Mouse (Mus musculus) gastrocnemius, postnatal 25 days (tissue): ENCODE results near the gene Ercc5. TPM values are rescaled to one million over a fixed set of nuclear protein-coding genes. Genes with fewer than 3 reads are reported as not detected.

Source experiments
- DNase-seq: peaks from one replicate; pipeline ENCODE4 v3.0.0; 2022
- long read RNA-seq, 2 experiments: library from polyadenylated mRNA; stranded (forward); transcript quantifications; one replicate each; pipeline ENCODE4 v2.0.0; 2021
- total RNA-seq, 2 experiments: library from RNA; stranded (reverse); gene quantifications; 1 replicate in 1 of 2; 2 replicates in 1 of 2; pipeline ENCODE4 v1.2.3; 2021

Ercc5 gene
- total RNA-seq, result 10 to 100 TPM; 11.2 to 15.3 TPM
- long read RNA-seq, experiment 1, partial matches to known transcripts, result 1 of 6 reads
- long read RNA-seq, experiment 1, other reads (novel, unspliced or antisense), result 1 of 6 reads
- long read RNA-seq, experiment 2, transcript Ercc5-201 (15 exons, 3,907 nt), result major isoform, 18 of 21 reads
- long read RNA-seq, experiment 2, partial matches to known transcripts, result 3 of 21 reads
- long read RNA-seq, experiment 2, other reads (novel, unspliced or antisense), result 0 of 21 reads

DNA sequence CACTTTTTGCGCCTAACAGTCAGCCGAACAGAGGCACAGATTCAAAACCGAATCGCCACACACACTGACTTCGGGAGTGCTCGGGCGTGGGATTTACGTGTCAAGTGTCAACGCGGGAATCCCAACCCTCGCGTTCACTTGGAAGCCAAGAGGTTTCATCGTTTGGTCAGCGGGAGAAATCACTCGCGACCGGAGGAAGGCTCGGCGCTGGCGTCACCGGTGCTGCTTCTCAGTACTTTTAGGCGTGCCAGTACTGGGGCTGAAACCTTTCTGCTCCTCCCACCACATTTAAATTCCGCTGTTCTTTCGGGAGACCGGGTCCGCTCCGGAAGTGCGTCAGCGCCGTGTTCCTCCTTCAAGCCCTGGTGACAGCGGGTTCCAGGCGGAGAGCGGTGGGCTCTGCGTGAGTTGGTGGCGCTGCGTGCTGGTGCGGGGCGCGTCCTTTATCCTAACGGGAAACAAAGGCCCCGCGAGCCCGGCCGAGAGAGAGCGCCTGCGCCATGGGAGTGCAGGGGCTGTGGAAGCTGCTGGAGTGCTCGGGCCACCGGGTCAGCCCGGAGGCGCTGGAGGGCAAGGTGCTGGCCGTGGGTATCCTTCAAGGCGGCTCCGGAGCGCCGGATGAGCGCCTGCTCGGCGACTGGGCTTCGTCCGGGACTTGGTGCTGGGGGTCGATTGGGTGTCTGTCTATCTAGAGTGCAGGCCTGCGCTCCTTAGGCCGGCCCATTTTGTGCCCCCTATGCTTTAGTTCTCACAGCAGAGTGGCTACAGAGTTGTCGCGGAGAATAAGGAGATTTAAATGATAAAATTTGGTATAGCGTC lies at the start of gene Ercc5:
TSS of gene Ercc5 (plus strand) at position 182 of the 819 bp plus-strand sequence.
- DNase-seq, result peak; percentile 85

DNA sequence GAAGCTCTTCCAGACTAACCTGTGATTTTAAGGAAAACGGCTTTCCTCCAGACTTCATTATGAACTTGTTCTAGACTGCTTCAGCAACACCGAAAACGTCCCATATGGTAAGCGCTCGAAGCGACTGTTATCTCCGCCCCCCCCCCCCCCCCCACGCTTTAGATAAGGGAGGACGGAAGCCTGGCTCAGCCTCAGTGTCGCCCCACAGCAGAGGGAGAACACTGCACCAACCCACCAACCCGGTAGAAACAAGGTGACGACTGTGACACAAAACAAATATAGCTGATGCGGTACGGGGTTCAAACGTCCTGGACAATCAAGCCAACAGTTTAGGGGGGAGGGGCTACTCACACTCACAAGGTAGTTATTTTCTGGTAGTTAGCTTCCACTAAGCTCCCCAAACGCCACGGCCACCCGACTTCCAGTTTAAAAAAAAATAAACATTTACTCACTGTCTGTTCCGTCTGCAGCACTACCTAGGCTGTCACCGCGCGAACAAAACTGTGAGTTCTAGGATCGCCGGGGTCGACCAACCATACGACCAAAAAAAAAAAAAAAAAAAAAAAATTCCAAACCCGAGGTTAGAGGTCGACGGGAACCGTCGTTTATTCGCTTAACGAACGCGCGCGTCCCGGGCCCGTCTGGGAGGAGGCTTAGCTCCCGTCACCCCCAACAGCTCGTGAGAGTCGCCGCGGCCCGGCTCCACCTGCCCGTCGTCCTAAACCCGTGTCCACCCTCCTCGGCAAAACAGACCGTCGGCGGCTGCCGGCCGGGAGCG lies 45.9 kb upstream of the Ercc5 start:
- DNase-seq, result peak; percentile 8

DNA sequence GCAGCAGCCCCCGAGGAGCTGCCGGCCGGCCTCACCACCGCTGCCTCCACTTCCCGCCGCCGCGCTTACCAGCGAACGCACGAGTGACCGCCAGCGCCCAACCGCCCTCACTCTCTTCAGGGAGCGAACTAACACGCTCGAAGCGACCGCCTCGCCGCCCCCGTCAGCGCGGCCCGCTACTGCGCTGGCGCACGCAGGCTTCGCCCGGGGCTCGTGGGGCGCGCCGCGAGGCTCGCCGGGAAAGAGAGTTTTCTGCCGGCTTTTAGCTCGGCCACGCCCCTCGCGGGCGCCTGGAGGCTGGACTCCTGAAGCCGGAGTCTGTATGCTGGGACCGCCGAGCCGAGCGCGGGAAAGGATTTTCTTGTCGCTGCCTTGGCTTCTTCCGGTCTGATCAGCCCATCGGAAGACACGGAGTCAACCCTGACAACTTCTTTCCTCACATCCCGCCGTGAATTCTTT lies 45.3 kb upstream of the Ercc5 start, which contains the start of gene Tex30:
TSS of gene Tex30 (minus strand) at position 183 of the 459 bp plus-strand sequence.
- DNase-seq, result peak; percentile 93

DNA sequence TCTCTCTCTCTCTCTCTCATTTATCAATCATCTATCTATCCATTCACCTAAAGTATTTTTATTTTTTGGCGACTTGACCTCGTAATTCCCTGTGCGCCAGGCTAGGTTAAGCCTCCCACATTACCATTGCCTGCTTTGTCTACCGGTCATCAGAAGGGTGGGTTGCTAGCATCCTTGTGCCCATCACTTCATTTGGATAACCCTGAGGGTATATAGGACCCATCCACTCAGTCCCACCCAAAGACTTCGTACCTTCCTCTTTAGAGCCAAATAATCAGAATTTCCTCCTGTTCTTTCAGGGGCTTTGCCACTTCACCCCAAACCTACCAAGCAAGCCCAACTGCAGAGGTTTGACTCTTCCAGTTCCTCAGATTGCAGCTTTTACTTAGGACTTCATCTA lies 44.6 kb upstream of the Ercc5 start:
- no peak for DNase-seq

DNA sequence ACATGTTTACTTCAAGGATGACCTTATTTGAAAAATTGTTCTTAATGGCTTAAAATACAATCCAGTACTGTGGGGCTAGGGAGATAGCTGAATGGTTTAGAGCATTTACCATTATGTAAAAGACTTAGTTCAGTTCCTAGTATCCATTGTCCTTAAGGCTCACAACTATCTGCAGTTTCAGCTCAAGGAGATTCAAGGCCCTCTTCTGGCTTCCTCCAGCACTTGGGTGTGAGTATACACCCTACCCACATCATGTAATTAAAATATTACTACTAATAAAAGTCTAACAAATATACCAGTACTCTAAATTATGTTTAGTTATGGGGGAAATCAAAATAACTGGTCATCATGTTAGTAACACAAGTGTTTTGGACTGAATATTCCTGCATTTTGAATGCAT lies 30.0 kb upstream of the Ercc5 start:
- no peak for DNase-seq

DNA sequence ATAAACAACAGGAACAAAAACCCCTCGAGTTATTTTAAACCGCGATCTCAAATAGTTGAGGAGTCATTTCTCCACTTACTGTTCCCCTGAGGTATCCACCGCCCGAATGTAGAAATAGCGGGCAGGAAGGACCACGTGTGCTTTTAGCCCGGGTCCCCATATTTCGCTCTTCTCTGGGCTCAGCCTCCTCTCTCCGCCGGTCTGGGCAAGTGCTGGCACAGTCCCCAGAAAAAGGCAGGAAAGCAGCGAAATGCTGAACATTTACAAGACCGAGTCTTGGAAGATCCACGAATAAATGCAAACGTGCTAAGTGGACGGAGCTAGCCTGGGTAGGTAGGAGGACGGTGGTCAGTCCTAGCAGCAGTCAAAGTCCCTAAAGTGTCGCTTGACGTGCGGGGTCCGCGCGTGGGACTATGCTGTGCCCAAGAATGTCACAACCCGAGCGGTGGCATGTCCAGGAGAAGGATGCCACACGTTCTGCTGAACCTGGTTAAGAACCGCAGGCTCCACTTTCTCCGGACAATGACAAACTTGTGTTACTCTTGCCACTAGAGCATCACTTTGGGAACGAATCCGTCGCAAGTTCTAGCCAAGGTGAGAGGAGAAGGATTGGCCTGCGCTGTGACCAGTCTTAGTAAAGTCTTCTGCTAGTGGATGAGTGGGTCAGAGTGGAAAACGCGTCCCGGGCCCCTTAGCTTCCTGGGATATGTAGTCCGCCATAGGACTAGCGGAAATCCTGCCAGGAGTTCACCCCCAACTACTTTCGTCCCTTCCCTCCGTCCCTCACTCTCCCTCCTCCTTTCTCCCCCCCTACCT lies 29.1 kb upstream of the Ercc5 start, which contains the start of the genes Kdelc1 and Bivm:
TSS of gene Kdelc1 (minus strand) at position 570 of the 816 bp plus-strand sequence.
TSS of gene Bivm (plus strand) at position 719 of the 816 bp plus-strand sequence.
- peak; percentile 89 for DNase-seq

DNA sequence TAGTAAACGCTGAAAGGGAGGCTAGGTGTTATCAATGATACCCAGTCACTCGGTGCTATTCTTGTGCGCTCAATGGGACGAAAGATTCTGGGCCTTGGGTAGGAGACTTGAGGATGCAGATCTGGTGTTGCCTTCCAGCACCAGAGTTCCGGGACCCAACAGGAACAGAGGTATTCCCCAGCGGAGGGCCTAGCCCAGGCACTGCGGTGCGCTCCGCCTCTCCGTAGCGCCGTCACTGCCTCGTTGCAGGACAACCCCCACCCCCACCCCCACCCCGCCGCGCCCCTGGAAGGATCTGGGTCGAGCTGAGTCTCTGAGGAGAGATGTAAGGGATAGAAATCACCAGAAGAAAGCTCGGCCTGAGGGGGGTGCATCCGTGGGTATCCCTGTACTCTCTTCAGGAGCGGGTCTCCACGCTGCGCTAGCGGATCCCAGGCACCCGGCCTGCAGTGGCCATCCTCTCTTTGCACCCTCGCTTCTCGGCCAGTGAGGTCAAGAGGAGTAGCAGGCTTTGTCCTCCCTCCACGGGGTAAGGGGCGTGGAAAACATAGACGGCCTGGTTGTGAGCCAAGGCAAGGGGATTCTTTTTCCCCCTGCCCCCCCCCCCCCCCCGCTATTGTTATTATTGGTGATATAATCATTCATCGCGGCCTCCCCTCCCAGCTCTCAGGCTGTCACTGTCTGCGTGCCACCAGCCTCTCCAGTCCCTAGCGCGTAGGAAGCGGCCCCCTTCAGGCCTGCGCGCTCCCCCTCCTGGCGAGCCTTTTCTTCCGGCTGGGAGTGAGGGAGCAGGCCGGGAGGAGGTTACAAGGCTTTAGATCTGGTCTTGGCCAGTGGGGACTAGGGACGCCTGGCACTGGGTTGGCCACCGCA lies 28.1 kb upstream of the Ercc5 start:
- DNase-seq, result peak; percentile 80

DNA sequence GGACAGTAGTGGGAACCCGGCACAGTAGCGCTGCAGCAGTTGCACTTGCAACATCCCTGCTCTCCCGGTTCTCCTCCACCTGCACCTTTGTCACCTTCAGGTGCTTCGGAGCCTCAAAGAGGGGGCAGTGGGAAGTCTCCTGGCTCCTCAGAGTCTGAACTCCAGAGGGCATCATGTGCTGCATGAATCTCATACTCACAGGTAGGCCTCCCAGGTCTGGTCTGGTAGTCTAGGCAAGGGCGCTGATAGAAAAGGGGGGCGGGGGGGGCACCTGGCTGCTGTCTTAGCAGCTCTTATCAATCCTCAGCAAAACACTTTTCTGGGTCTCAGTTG lies 27.5 kb upstream of the Ercc5 start:
- no peak for DNase-seq

DNA sequence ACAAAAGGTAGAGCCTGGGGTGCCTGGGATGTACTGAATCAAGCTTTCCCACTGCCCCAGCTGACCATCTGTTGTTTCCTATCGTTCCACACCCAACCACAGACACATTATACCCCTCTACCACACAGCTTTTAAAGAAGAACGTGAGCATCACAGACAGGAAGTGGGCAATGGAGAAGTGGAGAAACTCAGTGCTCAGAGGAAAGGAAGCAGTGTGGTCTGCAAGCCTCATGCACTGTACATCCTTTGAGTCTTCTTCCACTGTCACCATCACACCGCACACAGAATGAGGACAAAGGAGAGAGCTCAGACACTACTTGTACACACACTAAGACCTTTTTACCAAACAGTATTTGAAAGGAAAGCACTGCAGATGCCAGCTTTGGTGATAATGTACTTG lies 25.3 kb upstream of the Ercc5 start:
- DNase-seq, result no peak

DNA sequence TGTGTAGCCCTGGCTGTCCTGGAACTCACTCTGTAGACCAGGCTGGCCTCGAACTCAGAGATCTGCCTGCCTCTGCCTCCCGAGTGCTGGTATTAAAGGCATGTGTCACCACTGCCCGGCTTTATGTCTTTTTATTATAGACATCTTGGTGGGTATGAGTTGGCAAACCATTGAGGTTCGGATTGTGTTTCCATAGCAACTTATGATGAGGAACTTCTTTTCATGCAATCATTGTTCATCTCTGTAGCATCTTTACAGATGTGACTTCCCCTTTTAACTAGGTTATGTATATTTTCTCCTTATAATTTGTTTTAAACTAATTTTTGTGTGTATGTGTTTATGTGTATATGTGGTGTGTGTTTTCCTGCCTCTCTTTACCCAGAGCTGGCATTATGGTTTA lies 22.0 kb upstream of the Ercc5 start:
- no peak for DNase-seq

DNA sequence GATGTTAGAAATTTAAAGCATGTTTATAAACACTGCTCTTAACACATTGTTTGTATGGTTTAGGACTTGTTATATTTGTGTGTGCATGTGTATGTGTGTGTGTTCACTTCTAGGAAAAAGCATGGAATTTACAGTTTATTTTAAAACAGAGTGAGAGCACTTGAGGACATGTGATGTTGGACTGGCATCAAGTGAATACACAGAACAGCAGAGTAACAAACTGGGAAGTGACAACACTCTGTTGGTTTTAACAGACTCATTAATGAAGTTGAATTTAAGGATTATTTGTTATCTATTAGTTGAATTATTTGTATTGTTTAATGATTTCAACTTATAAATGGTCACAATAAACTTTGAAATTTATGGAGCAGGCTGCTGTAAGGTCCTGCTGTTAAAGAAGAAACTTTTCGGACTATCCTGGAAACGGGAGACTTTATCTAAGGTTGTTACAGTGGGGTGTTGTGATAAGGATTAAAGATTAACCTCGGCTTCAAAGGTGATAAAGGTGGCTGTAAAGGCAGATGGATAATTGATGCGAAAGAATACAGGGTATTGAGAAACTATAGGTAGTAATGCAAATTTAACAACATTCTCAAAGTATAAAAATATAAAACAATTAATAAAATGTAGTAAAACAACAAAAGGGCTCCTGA lies 17.5 kb upstream of the Ercc5 start:
- DNase-seq, result no peak

DNA sequence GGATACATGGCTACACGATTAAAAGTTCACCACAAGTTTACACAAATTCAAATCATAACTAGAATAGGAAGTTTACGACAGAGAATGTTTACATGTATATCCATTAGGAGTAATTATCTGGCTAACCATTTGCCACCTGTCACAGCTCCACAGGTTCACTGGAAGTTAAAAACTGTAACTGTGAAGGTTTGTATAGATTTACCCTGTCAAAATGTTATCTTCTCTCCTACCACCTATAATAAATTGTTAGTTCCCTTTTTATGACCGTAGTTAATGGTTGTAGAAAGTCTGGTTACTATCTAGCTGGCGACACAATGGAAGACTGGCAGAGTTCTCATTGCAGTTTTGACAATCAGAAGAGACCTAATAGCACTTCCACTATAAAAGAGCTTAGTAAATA lies 7.3 kb upstream of the Ercc5 start:
- DNase-seq, result no peak

DNA sequence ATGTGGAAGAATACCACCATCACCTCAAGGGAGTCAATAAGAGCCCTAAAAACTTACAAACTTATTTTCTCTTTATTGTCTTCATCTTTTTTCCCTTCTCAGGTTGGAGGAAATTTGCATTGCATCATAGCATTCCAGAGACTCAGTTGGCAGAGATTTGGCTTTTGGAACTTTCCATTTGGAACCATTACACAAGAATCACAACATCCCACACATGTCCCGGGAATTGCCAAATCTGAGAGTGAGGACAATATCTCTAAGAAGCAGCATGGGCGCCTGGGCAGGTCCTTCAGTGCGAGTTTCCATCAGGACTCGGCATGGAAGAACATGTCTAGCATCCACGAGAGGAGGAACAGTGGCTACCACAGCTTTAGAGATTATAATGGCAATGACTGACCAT lies 4.8 kb upstream of the Ercc5 start:
- no peak for DNase-seq

DNA sequence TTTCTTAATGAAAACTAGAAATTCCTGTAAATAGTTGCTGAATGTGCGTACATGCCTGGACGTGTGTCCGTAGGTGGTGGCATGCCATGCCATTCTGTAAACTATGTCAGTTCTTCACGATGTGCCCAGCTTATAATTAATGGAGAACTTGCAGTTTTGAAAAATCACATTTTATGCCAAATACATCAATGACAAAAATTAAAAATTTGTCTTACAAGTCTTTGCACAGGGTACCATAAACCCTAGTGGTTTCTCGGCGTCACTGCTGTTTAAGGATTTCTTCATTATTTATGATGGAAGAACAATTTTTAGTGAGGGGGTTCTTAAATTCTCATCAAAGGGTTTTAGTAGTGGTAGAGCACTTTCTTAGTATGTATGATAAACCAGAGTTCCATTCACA lies 1.2 kb downstream of the Ercc5 start:
- DNase-seq, result no peak

DNA sequence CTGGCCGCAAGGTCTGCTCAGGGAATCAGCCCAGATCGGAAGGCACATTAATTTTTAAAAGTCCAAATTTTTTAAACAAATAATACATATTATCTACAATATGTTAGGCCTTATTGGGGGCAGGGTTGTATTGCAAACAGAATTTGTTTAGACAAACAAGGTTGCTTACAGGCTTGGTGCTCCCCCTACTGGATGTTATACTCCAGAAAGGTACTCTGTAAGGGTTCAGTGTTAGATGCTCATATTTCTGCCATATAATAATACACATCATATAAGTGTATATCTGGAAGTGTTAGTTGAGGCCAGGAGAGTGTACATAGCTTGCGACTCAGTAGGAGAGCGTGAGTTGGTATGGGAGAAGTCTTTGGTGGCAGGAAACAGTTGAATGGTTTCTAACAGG lies 7.7 kb downstream of the Ercc5 start:
- DNase-seq, result no peak

DNA sequence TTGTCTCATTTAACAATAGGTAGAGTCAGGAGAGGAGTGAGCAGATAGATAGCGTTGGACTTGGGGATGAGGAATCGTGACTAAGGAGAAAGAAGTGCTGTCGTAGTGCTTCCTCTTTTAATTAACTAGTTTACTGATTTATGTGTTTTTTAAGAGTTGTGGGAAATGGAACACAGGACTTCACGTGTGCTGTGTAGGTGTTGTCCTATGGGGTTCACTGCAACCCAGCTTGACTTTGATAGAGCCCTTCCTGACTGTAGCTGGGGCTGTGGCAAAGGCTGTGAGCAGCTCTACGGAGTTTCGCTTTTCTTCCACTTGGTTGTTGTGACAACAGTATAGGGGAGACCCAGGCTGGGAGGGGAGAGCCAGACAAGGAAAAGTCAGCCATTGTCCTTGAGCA lies 10.8 kb downstream of the Ercc5 start:
- no peak for DNase-seq

DNA sequence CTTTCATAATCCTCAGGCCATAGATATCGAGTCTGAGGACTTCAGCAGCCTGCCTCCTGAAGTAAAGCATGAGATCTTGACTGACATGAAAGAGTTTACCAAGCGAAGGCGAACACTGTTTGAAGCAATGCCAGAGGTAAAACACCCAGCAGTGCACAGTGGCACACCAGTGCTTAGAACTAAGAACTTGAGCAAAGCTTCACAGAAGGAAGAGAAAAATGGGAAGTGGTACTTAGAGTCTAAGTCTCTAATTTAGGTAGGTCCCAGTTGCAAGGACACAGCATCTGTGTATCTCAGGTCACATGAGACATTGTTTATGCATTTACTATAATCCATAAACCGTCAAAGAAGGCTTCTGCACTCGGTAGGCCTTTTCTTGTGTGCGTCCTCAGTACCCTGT lies 14.3 kb downstream of the Ercc5 start:
- DNase-seq, result no peak

DNA sequence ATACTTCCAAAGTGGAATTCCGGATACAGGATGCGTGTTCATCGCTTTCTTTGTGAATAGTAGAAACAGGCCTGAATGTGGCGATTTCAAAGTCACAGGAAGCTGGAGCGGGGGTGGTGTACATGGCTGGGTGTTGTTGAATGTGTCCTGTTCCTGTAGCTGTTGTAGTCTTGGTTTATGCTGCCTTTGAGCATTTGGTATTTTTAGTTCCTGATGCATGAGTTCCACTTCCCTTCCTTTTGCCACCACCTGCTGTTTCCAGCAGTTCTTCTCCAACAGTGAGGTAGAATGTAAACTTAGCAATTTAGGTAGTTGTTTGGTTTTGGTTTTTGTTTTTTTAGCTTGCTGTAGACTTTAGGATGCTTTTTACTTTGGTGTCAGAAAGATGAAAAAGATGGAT lies 14.8 kb downstream of the Ercc5 start:
- DNase-seq, result no peak

DNA sequence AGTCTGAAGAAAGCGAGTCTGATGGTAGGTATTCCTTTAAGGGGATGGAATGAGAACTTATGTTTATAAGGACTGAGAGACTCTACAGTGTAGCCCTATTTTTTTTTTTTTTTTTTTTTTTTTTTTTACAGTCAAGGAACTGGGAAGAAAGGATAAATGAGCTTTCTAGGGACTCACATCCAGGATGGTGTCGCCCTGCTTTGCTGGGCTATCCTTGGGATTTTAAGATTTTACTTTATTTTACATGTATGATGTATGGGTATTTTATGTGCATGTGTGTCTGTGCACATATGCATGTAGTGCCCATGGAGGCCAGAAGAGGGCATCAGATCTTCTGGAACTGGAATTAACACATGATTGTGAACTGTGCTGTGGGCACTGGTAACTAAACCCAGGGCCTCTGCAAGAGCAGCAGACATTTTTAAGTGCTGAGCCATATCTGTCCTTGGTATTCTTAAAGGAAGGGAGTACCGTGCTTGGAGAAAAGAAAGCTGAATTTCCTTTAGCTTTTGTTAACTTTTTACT lies 20.4 kb downstream of the Ercc5 start:
- DNase-seq, result no peak

DNA sequence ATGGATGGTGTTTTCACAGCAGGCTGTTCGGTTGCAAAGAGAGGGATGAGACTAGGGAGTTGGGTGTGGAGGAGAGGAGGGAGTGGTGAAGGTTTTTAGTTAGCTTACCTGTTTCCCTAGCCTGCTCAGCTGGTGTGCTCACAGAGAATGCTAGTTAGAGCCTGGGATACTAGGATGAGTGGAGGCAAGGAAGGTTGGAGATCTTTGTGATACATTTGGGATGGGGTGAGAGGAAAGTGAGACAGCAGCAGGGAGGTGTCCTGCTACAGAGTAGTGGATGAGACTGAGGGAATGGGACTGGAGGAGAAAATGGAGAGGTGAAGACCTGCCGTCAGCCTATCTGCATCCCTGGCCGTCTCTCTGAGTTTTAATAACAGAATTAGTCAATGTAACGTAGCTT lies 25.1 kb downstream of the Ercc5 start:
- DNase-seq, result no peak
